Mouse (Mus musculus) embryonic facial prominence, embryonic 15.5 days (tissue): ENCODE data around the gene Gm1673. TPM values are rescaled to one million over a fixed set of nuclear protein-coding genes. Genes with fewer than 3 reads are reported as not detected.
"Not testable (repeated sequence)": the region's sequence is repeated elsewhere in the genome, so short reads cannot be mapped to it uniquely, and the experiment has no call there.

ENCODE experiments used
- ATAC-seq: fragments of 200-750 bp; cut with Nextera tagmentation; 2 replicates; pipeline ENCODE4 v1.8.0; 2017; ENCODE audit warnings: low read depth, moderate TSS enrichment; ENCODE audit not compliant: insufficient number of reproducible peaks, low FRiP score, low TSS enrichment
- H3K27ac ChIP-seq: fragments of 300-500 bp; sonication (generic); replicated peaks from 2 replicates; pipeline ENCODE4 v1.5.1; 2015; ENCODE audit warnings: mild to moderate bottlenecking, inconsistent platforms
- H3K27me3 ChIP-seq: fragments of 300-500 bp; sonication (generic); 2 replicates; pipeline ENCODE4 v1.6.1; 2015; ENCODE audit warnings: inconsistent platforms
- H3K36me3 ChIP-seq: fragments of 300-500 bp; sonication (generic); 2 replicates; pipeline ENCODE4 v1.6.1; 2015; ENCODE audit warnings: mild to moderate bottlenecking, inconsistent platforms
- H3K4me1 ChIP-seq: fragments of 300-500 bp; sonication (generic); 2 replicates; pipeline ENCODE4 v1.6.1; 2015; ENCODE audit warnings: inconsistent platforms
- H3K4me2 ChIP-seq: fragments of 300-500 bp; sonication (generic); replicated peaks from 2 replicates; pipeline ENCODE4 v1.6.1; 2015; ENCODE audit warnings: mild to moderate bottlenecking, inconsistent platforms
- H3K4me3 ChIP-seq: fragments of 300-500 bp; sonication (generic); replicated peaks from 2 replicates; pipeline ENCODE4 v1.5.1; 2015; ENCODE audit warnings: mild to moderate bottlenecking, inconsistent platforms
- H3K9ac ChIP-seq: fragments of 300-500 bp; sonication (generic); 2 replicates; pipeline ENCODE4 v1.6.1; 2015; ENCODE audit warnings: inconsistent platforms
- H3K9me3 ChIP-seq: fragments of 300-500 bp; sonication (generic); replicated peaks from 2 replicates; pipeline ENCODE4 v1.6.1; 2016; ENCODE audit warnings: inconsistent platforms
- WGBS: fragments of 180-500 bp; shearing (Covaris S2); methylation state at CpG from one replicate; pipeline ENCODE4 v1.1.7; 2015; 5-methylcytosine and 5-hydroxymethylcytosine counted together
- polyA plus RNA-seq: library from polyadenylated mRNA; unstranded; fragments of >200 nt; fragmentation: Nextera tagmentation; extraction: Ambion mirVana; gene quantifications from 2 replicates; pipeline ENCODE4 v1.2.1, GENCODE M21; 2015

The Gm1673 gene
- 99.9 and 103 TPM in 2 replicates for polyA plus RNA-seq

- H3K27ac ChIP-seq, result peak within 1 kb of the TSS; percentile 78
- H3K9ac ChIP-seq, result peak within 1 kb of the TSS; percentile 75
- ATAC-seq, result peak; percentile 89
- 0 out of 2 replicates have a peak, but pooled peaks cover 2% of the 10 kb centered on the region for H3K36me3 ChIP-seq
- H3K27me3 ChIP-seq, result no peaks in the 10 kb centered on the region
- no peaks in the 10 kb centered on the region for H3K9me3 ChIP-seq
- peak within 1 kb of the TSS; percentile 93 for H3K4me2 ChIP-seq
- under 1% methylated on average over 86 of the region's 88 CpGs for WGBS
- H3K4me1 ChIP-seq, result peaks cover 16% of the 10 kb centered on the region; the same call in 1 of the 2 replicates
- H3K4me3 ChIP-seq, result peak within 1 kb of the TSS; percentile 75
Measured at GRCm38 (mm10) chr5:33983309-33984121, at the start of gene Gm1673. Gene Gm1673 (plus strand): TSS chr5:33983433.

GRCm38 (mm10) chr5:33934081-33934480 lies 49.2 kb upstream of the Gm1673 start:
- peaks cover 22% of the 10 kb centered on the region for H3K4me1 ChIP-seq
- 0 out of 2 replicates have a peak overlapping the region, but pooled peaks have one; percentile 9 for H3K4me3 ChIP-seq
- H3K9me3 ChIP-seq, result no peaks in the 10 kb centered on the region
- no peak overlapping the region; the same call in 1 of the 2 replicates for H3K4me2 ChIP-seq
- no peak for ATAC-seq
- H3K36me3 ChIP-seq, result peaks cover 17% of the 10 kb centered on the region
- no peak overlapping the region for H3K27ac ChIP-seq
- H3K27me3 ChIP-seq, result no peaks in the 10 kb centered on the region
- H3K9ac ChIP-seq, result no peak overlapping the region
- 74% methylated on average over 2 of the region's 2 CpGs for WGBS

- Histone ChIP-seq H3K9me3 (no peaks in the 10 kb centered on the region), H3K4me3 (peak overlapping the region; percentile 95), H3K36me3 (peaks cover 10% of the 10 kb centered on the region), H3K27ac (no peak overlapping the region), H3K9ac (no peak overlapping the region), H3K27me3 (no peaks in the 10 kb centered on the region), H3K4me2 (peak overlapping the region; percentile 51), H3K4me1 (peaks cover 22% of the 10 kb centered on the region)
- no peak for ATAC-seq
- 68% methylated on average over 7 of the region's 7 CpGs for WGBS
Measured at GRCm38 (mm10) chr5:33934877-33935276, 48.4 kb upstream of the Gm1673 start.

GRCm38 (mm10) chr5:33935700-33936111 lies 47.5 kb upstream of the Gm1673 start:
- peak overlapping the region; percentile 93 for H3K9ac ChIP-seq
- under 1% methylated on average over 39 of the region's 39 CpGs for WGBS
- peak overlapping the region; percentile 95 for H3K4me3 ChIP-seq
- H3K9me3 ChIP-seq, result no peaks in the 10 kb centered on the region
- ATAC-seq, result peak; percentile 71
- peak overlapping the region; percentile 51 for H3K4me2 ChIP-seq
- H3K27ac ChIP-seq, result peak overlapping the region; percentile 94
- H3K27me3 ChIP-seq, result no peaks in the 10 kb centered on the region
- 0 out of 2 replicates have a peak, but pooled peaks cover 4% of the 10 kb centered on the region for H3K36me3 ChIP-seq
- H3K4me1 ChIP-seq, result peaks cover 22% of the 10 kb centered on the region

GRCm38 (mm10) chr5:33936120-33936707 lies 47.0 kb upstream of the Gm1673 start, which contains the start of gene Nelfa:
Gene Nelfa (minus strand): TSS chr5:33936413.
- peaks cover 22% of the 10 kb centered on the region for H3K4me1 ChIP-seq
- ATAC-seq, result peak; percentile 97
- H3K27ac ChIP-seq, result peak within 1 kb of the TSS; percentile 94
- H3K36me3 ChIP-seq, result 0 out of 2 replicates have a peak, but pooled peaks cover 4% of the 10 kb centered on the region
- no peaks in the 10 kb centered on the region for H3K27me3 ChIP-seq
- peak within 1 kb of the TSS; percentile 77 for H3K4me2 ChIP-seq
- no peaks in the 10 kb centered on the region for H3K9me3 ChIP-seq
- peak within 1 kb of the TSS; percentile 95 for H3K4me3 ChIP-seq
- peak within 1 kb of the TSS; percentile 93 for H3K9ac ChIP-seq
- under 1% methylated on average over 61 of the region's 61 CpGs for WGBS

- Histone ChIP-seq H3K27ac (no peak overlapping the region), H3K9me3 (no peaks in the 10 kb centered on the region), H3K36me3 (0 out of 2 replicates have a peak, but pooled peaks cover 4% of the 10 kb centered on the region), H3K27me3 (no peaks in the 10 kb centered on the region), H3K9ac (no peak overlapping the region), H3K4me2 (peak overlapping the region; percentile 77), H3K4me3 (peak overlapping the region; percentile 95), H3K4me1 (peaks cover 22% of the 10 kb centered on the region)
- WGBS, result 100% methylated on average over 2 of the region's 2 CpGs
- ATAC-seq, result no peak
Measured at GRCm38 (mm10) chr5:33937230-33937629, 46.0 kb upstream of the Gm1673 start.

- Histone ChIP-seq H3K27me3 (no peaks in the 10 kb centered on the region), H3K9me3 (no peaks in the 10 kb centered on the region), H3K36me3 (0 out of 2 replicates have a peak, but pooled peaks cover 4% of the 10 kb centered on the region), H3K4me3 (no peak overlapping the region), H3K4me1 (peaks cover 22% of the 10 kb centered on the region), H3K4me2 (no peak overlapping the region), H3K9ac (no peak overlapping the region), H3K27ac (no peak overlapping the region)
- no peak for ATAC-seq
- 61% methylated on average over 3 of the region's 3 CpGs for WGBS
Measured at GRCm38 (mm10) chr5:33938448-33938847, 44.8 kb upstream of the Gm1673 start.

- H3K27me3 ChIP-seq, ATAC-seq, H3K4me1 ChIP-seq, H3K4me2 ChIP-seq, H3K36me3 ChIP-seq, H3K4me3 ChIP-seq, H3K9ac ChIP-seq, H3K27ac ChIP-seq: not testable (repeated sequence)
- 82% methylated on average over 16 of the region's 16 CpGs for WGBS
- H3K9me3 ChIP-seq, result peaks cover 14% of the 10 kb centered on the region
Measured at GRCm38 (mm10) chr5:33947035-33947434, 36.2 kb upstream of the Gm1673 start.

GRCm38 (mm10) chr5:33948314-33948713 lies 34.9 kb upstream of the Gm1673 start:
- Histone ChIP-seq H3K27me3 (no peaks in the 10 kb centered on the region), H3K36me3 (no peaks in the 10 kb centered on the region), H3K4me3 (no peak overlapping the region), H3K4me2 (no peak overlapping the region), H3K4me1 (no peaks in the 10 kb centered on the region), H3K9me3 (peaks cover 14% of the 10 kb centered on the region), H3K27ac (no peak overlapping the region), H3K9ac (no peak overlapping the region)
- 87% methylated on average over 4 of the region's 4 CpGs for WGBS
- ATAC-seq, result no peak

GRCm38 (mm10) chr5:33953471-33954185 lies 29.6 kb upstream of the Gm1673 start:
- no peak overlapping the region for H3K27ac ChIP-seq
- H3K4me1 ChIP-seq, result no peaks in the 10 kb centered on the region
- no peaks in the 10 kb centered on the region for H3K27me3 ChIP-seq
- 82% methylated on average over 17 of the region's 17 CpGs for WGBS
- no peak for ATAC-seq
- peaks cover 7% of the 10 kb centered on the region; the same call in 1 of the 2 replicates for H3K9me3 ChIP-seq
- H3K4me3 ChIP-seq, result no peak overlapping the region
- H3K36me3 ChIP-seq, result no peaks in the 10 kb centered on the region
- no peak overlapping the region for H3K9ac ChIP-seq
- H3K4me2 ChIP-seq, result no peak overlapping the region

GRCm38 (mm10) chr5:33954354-33954753 lies 28.9 kb upstream of the Gm1673 start:
- Histone ChIP-seq H3K9ac (no peak overlapping the region), H3K27me3 (no peaks in the 10 kb centered on the region), H3K4me3 (no peak overlapping the region), H3K9me3 (peaks cover 7% of the 10 kb centered on the region; the same call in 1 of the 2 replicates), H3K27ac (no peak overlapping the region), H3K4me2 (no peak overlapping the region), H3K4me1 (no peaks in the 10 kb centered on the region), H3K36me3 (no peaks in the 10 kb centered on the region)
- 34% methylated on average over 10 of the region's 10 CpGs for WGBS
- no peak for ATAC-seq
